ENCODE assay signal across 9 mouse cellular contexts in genomic region chr9:20869246-20869645, GRCm38 (mm10). TPM values are rescaled to one million over a fixed set of nuclear protein-coding genes. Genes with fewer than 3 reads are reported as not detected.
DNase-seq lines count a peak whose midpoint lies in the region; ATAC-seq and TF ChIP-seq lines count a peak whose summit lies in the region.
"Had no signal": no experiment of that assay in that cellular context is flagged by ENCODE, and none has a peak within 500 bp of the region (broad histone marks: within the 10 kb centered on the region; RNA-seq: fewer than 3 reads in every experiment).

No protein-coding gene starts in this region.

- no peak for TF ChIP-seq EP300 in ES-Bruce4 (IDR thresholded peaks at IDR 0.05; ENCODE audit: insufficient read depth, low read depth, low read length)

- H3K36me3 ChIP-seq in heart, embryonic 11.5 days (ENCODE audit: control insufficient read depth, insufficient read depth, low read length) = no peaks in the 10 kb centered on the region
- H3K36me3 ChIP-seq in ES-Bruce4 (ENCODE audit: control insufficient read depth, insufficient read depth, low read length, poor library complexity, severe bottlenecking) = no peaks in the 10 kb centered on the region
- H3K36me3 ChIP-seq in forebrain, embryonic 14.5 days (ENCODE audit: control insufficient read depth, insufficient read depth, low read length) = no peaks in the 10 kb centered on the region
- peaks cover 14% of the 10 kb centered on the region; the same call in 1 of the 2 replicates for H3K36me3 ChIP-seq in liver, embryonic 12.5 days
- H3K36me3 ChIP-seq in stomach, embryonic 14.5 days (ENCODE audit: control insufficient read depth, insufficient read depth, low read length) = no peaks in the 10 kb centered on the region

- no peak for DNase-seq in heart, postnatal 25 days (ENCODE audit: low spot score)
- DNase-seq in forebrain, embryonic 14.5 days (ENCODE audit: low spot score) = no peak
- no peak for DNase-seq in left cerebral cortex, postnatal 36 days (ENCODE audit: low spot score in 2 of 2)

- no peak for ATAC-seq in heart, embryonic 11.5 days (replicated peaks; ENCODE audit: insufficient number of reproducible peaks, low FRiP score, low TSS enrichment)
- no peak for ATAC-seq in forebrain, embryonic 14.5 days
- no peak for ATAC-seq in liver, embryonic 12.5 days
- no peak for ATAC-seq in stomach, embryonic 14.5 days (ENCODE audit: insufficient number of reproducible peaks, insufficient read depth, low FRiP score, low read depth)
- no peak for ATAC-seq in frontal cortex, adult (ENCODE audit: low TSS enrichment)

- peak overlapping the region; percentile 64 for H3K4me2 ChIP-seq in heart, embryonic 11.5 days
- H3K4me2 ChIP-seq in forebrain, embryonic 14.5 days (ENCODE audit: low read length) = peak overlapping the region; percentile 33; the same call in 1 of the 2 replicates
- peak overlapping the region; percentile 82 for H3K4me2 ChIP-seq in liver, embryonic 12.5 days
- H3K4me2 ChIP-seq in stomach, embryonic 14.5 days (replicated peaks; ENCODE audit: low read depth, low read length) = peak overlapping the region; percentile 72

- no peak overlapping the region for H3K27ac ChIP-seq in heart, embryonic 11.5 days (ENCODE audit: low read depth, low read length)
- H3K27ac ChIP-seq in ES-Bruce4 (ENCODE audit: insufficient read depth, low read length) = no peak overlapping the region
- no peak overlapping the region for H3K27ac ChIP-seq in forebrain, embryonic 14.5 days (ENCODE audit: low read depth, low read length)
- H3K27ac ChIP-seq in liver, embryonic 12.5 days = no peak overlapping the region
- no peak overlapping the region for H3K27ac ChIP-seq in stomach, embryonic 14.5 days (ENCODE audit: low read length)

- H3K4me3 ChIP-seq in heart, embryonic 11.5 days (ENCODE audit: low read depth, low read length) = peak overlapping the region; percentile 39
- H3K4me3 ChIP-seq in ES-Bruce4 (ENCODE audit: low read depth, low read length) = peak overlapping the region; percentile 87
- H3K4me3 ChIP-seq in forebrain, embryonic 14.5 days (ENCODE audit: low read depth, low read length) = peak overlapping the region; percentile 21; the same call in 1 of the 2 replicates
- H3K4me3 ChIP-seq in liver, embryonic 12.5 days = peak overlapping the region; percentile 65
- peak overlapping the region; percentile 52 for H3K4me3 ChIP-seq in stomach, embryonic 14.5 days (ENCODE audit: low read depth, low read length)

- WGBS in heart, embryonic 11.5 days (ENCODE audit: insufficient replicate concordance) = 4% methylated on average over 19 of the region's 19 CpGs
- WGBS in forebrain, embryonic 14.5 days = 8% methylated on average over 19 of the region's 19 CpGs
- WGBS in liver, embryonic 12.5 days (ENCODE audit: insufficient replicate concordance) = 5% methylated on average over 19 of the region's 19 CpGs
- 3% methylated on average over 19 of the region's 19 CpGs for WGBS in stomach, embryonic 14.5 days

- TF ChIP-seq CTCF in ES-Bruce4 (IDR thresholded peaks at IDR 0.05; ENCODE audit: low read depth, low read length) = no peak

- H3K4me1 ChIP-seq in heart, embryonic 11.5 days (ENCODE audit: control insufficient read depth, insufficient read depth, low read length) = no peaks in the 10 kb centered on the region
- no peaks in the 10 kb centered on the region for H3K4me1 ChIP-seq in ES-Bruce4 (ENCODE audit: control insufficient read depth, insufficient read depth, low read length)
- H3K4me1 ChIP-seq in forebrain, embryonic 14.5 days (ENCODE audit: control insufficient read depth, insufficient read depth, low read length) = no peaks in the 10 kb centered on the region
- H3K4me1 ChIP-seq in liver, embryonic 12.5 days = peaks cover 12% of the 10 kb centered on the region
- H3K4me1 ChIP-seq in stomach, embryonic 14.5 days (ENCODE audit: control insufficient read depth, insufficient read depth, low read length) = no peaks in the 10 kb centered on the region

- H3K9ac ChIP-seq in heart, embryonic 11.5 days (ENCODE audit: low read depth, low read length) = peak overlapping the region; percentile 29; the same call in 1 of the 2 replicates
- H3K9ac ChIP-seq in ES-Bruce4 (ENCODE audit: low read depth, poor library complexity, severe bottlenecking) = peak overlapping the region; percentile 84
- H3K9ac ChIP-seq in forebrain, embryonic 14.5 days (ENCODE audit: low read length) = no peak overlapping the region
- H3K9ac ChIP-seq in liver, embryonic 12.5 days = peak overlapping the region; percentile 66
- H3K9ac ChIP-seq in stomach, embryonic 14.5 days (replicated peaks; ENCODE audit: low read depth, low read length) = peak overlapping the region; percentile 46; the same call in 1 of the 2 replicates

- intact Hi-C loops in heart, postnatal 25 days (cut with DNase I) = no loop called here
- intact Hi-C loops in left cerebral cortex, postnatal 36 days (cut with DNase I) = no loop called here

- TF ChIP-seq POLR2A in ES-Bruce4 (IDR thresholded peaks at IDR 0.05; ENCODE audit: insufficient read depth, low read length) = no peak

- no peaks in the 10 kb centered on the region for H3K9me3 ChIP-seq in heart, embryonic 11.5 days (replicated peaks; ENCODE audit: control insufficient read depth, low read length)
- no peaks in the 10 kb centered on the region for H3K9me3 ChIP-seq in ES-Bruce4 (replicated peaks; ENCODE audit: control insufficient read depth, insufficient read depth, low read length, poor library complexity, severe bottlenecking)
- no peaks in the 10 kb centered on the region for H3K9me3 ChIP-seq in forebrain, embryonic 14.5 days (replicated peaks; ENCODE audit: control insufficient read depth, low read length)
- H3K9me3 ChIP-seq in liver, embryonic 12.5 days (replicated peaks) = no peaks in the 10 kb centered on the region
- H3K9me3 ChIP-seq in stomach, embryonic 14.5 days (ENCODE audit: control insufficient read depth, low read depth, low read length) = no peaks in the 10 kb centered on the region

- H3K27me3 ChIP-seq in heart, embryonic 11.5 days (ENCODE audit: control insufficient read depth, insufficient read depth, low read length) = peaks cover 44% of the 10 kb centered on the region
- no peaks in the 10 kb centered on the region for H3K27me3 ChIP-seq in ES-Bruce4 (ENCODE audit: control insufficient read depth, insufficient read depth, low read length, poor library complexity, severe bottlenecking)
- peaks cover 34% of the 10 kb centered on the region for H3K27me3 ChIP-seq in forebrain, embryonic 14.5 days (replicated peaks; ENCODE audit: control insufficient read depth, insufficient read depth, low read length)
- H3K27me3 ChIP-seq in liver, embryonic 12.5 days (replicated peaks) = peaks cover 68% of the 10 kb centered on the region
- H3K27me3 ChIP-seq in stomach, embryonic 14.5 days (ENCODE audit: control insufficient read depth, insufficient read depth, low read length) = peaks cover 13% of the 10 kb centered on the region; the same call in 1 of the 2 replicates

RNA-seq across cellular contexts. Expression of gene A230050P20Rik, which starts 0.8 kb away (rescaled TPM):
- polyA plus RNA-seq in heart, embryonic 11.5 days (2014; fragmentation: Nextera tagmentation; extraction: Ambion mirVana) = 2.1 TPM in 2 replicates
- 1 to 10 TPM; 4.0 to 4.2 TPM for total RNA-seq in heart, postnatal 25 days (2021)
- polyA plus RNA-seq in ES-Bruce4 (2011; ENCODE audit: insufficient read depth, insufficient read length, low read depth, missing spikeins) = 20.5 and 23.9 TPM in 2 replicates
- polyA plus RNA-seq in forebrain, embryonic 14.5 days (2014; fragmentation: Nextera tagmentation; extraction: Ambion mirVana) = 0.62 and 1.2 TPM in 2 replicates
- 7.9 TPM in 2 replicates for polyA plus RNA-seq in liver, embryonic 12.5 days (2016; fragmentation: Nextera tagmentation; extraction: Ambion mirVana)
- polyA plus RNA-seq in stomach, embryonic 14.5 days (2014; fragmentation: Nextera tagmentation; extraction: Ambion mirVana) = 11.9 and 12.6 TPM in 2 replicates
- total RNA-seq in left cerebral cortex, postnatal 36 days (2021) = 10 to 100 TPM; 65.7 to 90.2 TPM

RNA-seq across cellular contexts. Expression of gene Angptl6, which starts 10.3 kb away (rescaled TPM):
- 2.1 and 2.9 TPM in 2 replicates for polyA plus RNA-seq in heart, embryonic 11.5 days (2014; fragmentation: Nextera tagmentation; extraction: Ambion mirVana)
- total RNA-seq in heart, postnatal 25 days (2021) = 1 to 10 TPM; 3.2 to 3.3 TPM
- 1.3 and 2.0 TPM in 2 replicates for polyA plus RNA-seq in ES-Bruce4 (2011; ENCODE audit: insufficient read depth, insufficient read length, low read depth, missing spikeins)
- 15.5 TPM in 2 replicates for polyA plus RNA-seq in forebrain, embryonic 14.5 days (2014; fragmentation: Nextera tagmentation; extraction: Ambion mirVana)
- polyA plus RNA-seq in liver, embryonic 12.5 days (2016; fragmentation: Nextera tagmentation; extraction: Ambion mirVana) = 10.5 and 11.3 TPM in 2 replicates
- polyA plus RNA-seq in stomach, embryonic 14.5 days (2014; fragmentation: Nextera tagmentation; extraction: Ambion mirVana) = 6.9 and 7.2 TPM in 2 replicates
- 10 to 100 TPM; 10.5 to 11.8 TPM for total RNA-seq in left cerebral cortex, postnatal 36 days (2021)

RNA-seq across cellular contexts. Expression of gene Ppan, which starts 18.7 kb away (rescaled TPM):
- 43.6 and 46.2 TPM in 2 replicates for polyA plus RNA-seq in heart, embryonic 11.5 days (2014; fragmentation: Nextera tagmentation; extraction: Ambion mirVana)
- 1 to 10 TPM; 7.0 to 9.5 TPM for total RNA-seq in heart, postnatal 25 days (2021)
- 76.9 and 81.2 TPM in 2 replicates for polyA plus RNA-seq in ES-Bruce4 (2011; ENCODE audit: insufficient read depth, insufficient read length, low read depth, missing spikeins)
- polyA plus RNA-seq in forebrain, embryonic 14.5 days (2014; fragmentation: Nextera tagmentation; extraction: Ambion mirVana) = 44.1 and 49.6 TPM in 2 replicates
- polyA plus RNA-seq in liver, embryonic 12.5 days (2016; fragmentation: Nextera tagmentation; extraction: Ambion mirVana) = 124 and 132 TPM in 2 replicates
- 72.7 and 74.6 TPM in 2 replicates for polyA plus RNA-seq in stomach, embryonic 14.5 days (2014; fragmentation: Nextera tagmentation; extraction: Ambion mirVana)
- 10 to 100 TPM; 18.6 to 23.9 TPM for total RNA-seq in left cerebral cortex, postnatal 36 days (2021)

RNA-seq across cellular contexts. Expression of gene Eif3g, which starts 29.2 kb away (rescaled TPM):
- polyA plus RNA-seq in heart, embryonic 11.5 days (2014; fragmentation: Nextera tagmentation; extraction: Ambion mirVana) = 276 and 286 TPM in 2 replicates
- 100 to 1,000 TPM in 1 of 2 experiments, 10 to 100 TPM in 1; 97.8 to 100 TPM for total RNA-seq in heart, postnatal 25 days (2021)
- polyA plus RNA-seq in ES-Bruce4 (2011; ENCODE audit: insufficient read depth, insufficient read length, low read depth, missing spikeins) = 206 and 216 TPM in 2 replicates
- polyA plus RNA-seq in forebrain, embryonic 14.5 days (2014; fragmentation: Nextera tagmentation; extraction: Ambion mirVana) = 264 and 269 TPM in 2 replicates
- 303 and 313 TPM in 2 replicates for polyA plus RNA-seq in liver, embryonic 12.5 days (2016; fragmentation: Nextera tagmentation; extraction: Ambion mirVana)
- polyA plus RNA-seq in stomach, embryonic 14.5 days (2014; fragmentation: Nextera tagmentation; extraction: Ambion mirVana) = 281 and 289 TPM in 2 replicates
- total RNA-seq in left cerebral cortex, postnatal 36 days (2021) = 100 to 1,000 TPM; 120 to 124 TPM

RNA-seq across cellular contexts. Expression of gene Rdh8, which starts 50.9 kb away (rescaled TPM):
- not detected in 2 replicates for polyA plus RNA-seq in heart, embryonic 11.5 days (2014; fragmentation: Nextera tagmentation; extraction: Ambion mirVana)
- total RNA-seq in heart, postnatal 25 days (2021) = not detected
- polyA plus RNA-seq in ES-Bruce4 (2011; ENCODE audit: insufficient read depth, insufficient read length, low read depth, missing spikeins) = not detected in 2 replicates
- polyA plus RNA-seq in forebrain, embryonic 14.5 days (2014; fragmentation: Nextera tagmentation; extraction: Ambion mirVana) = not detected in 2 replicates
- not detected in 2 replicates for polyA plus RNA-seq in liver, embryonic 12.5 days (2016; fragmentation: Nextera tagmentation; extraction: Ambion mirVana)
- polyA plus RNA-seq in stomach, embryonic 14.5 days (2014; fragmentation: Nextera tagmentation; extraction: Ambion mirVana) = not detected in 2 replicates
- total RNA-seq in left cerebral cortex, postnatal 36 days (2021) = not detected
- total RNA-seq: adrenal gland, adult 18-20 months had no signal

Comparison
In these comparisons a context has a peak if more than half of its experiments do, and no peak if none do; other contexts are left out.
1. H3K4me3 ChIP-seq: peak in every context shown above with its lines; median percentile 87 in ES-Bruce4; 65 in liver, embryonic 12.5 days; 52 in stomach, embryonic 14.5 days; 39 in heart, embryonic 11.5 days; 21 in forebrain, embryonic 14.5 days.